Mouse (Mus musculus) mesoderm, embryonic 11.5 days (tissue): Measurements from ENCODE around the gene Letm1.

ENCODE experiments used
- DNase-seq: peaks from one replicate; pipeline ENCODE4 v3.0.0-alpha.2; 2012; ENCODE audit warnings: low read depth, low spot score

The Letm1 gene

GRCm38 (mm10) chr5:33706350-33706629, 76.3 kb downstream of the Letm1 start:
- no peak for DNase-seq

GRCm38 (mm10) chr5:33705612-33706349, 76.8 kb downstream of the Letm1 start:
- DNase-seq, result no peak

- peak; percentile 78 for DNase-seq
Observed at GRCm38 (mm10) chr5:33704945-33705611, 77.5 kb downstream of the Letm1 start.

GRCm38 (mm10) chr5:33703999-33704398, 78.6 kb downstream of the Letm1 start:
- DNase-seq, result no peak

GRCm38 (mm10) chr5:33701832-33702231, 80.8 kb downstream of the Letm1 start:
- no peak for DNase-seq

- DNase-seq, result no peak
Observed at GRCm38 (mm10) chr5:33700010-33700409, 82.6 kb downstream of the Letm1 start.

- DNase-seq, result no peak
Observed at GRCm38 (mm10) chr5:33698669-33699068, 83.9 kb downstream of the Letm1 start.

GRCm38 (mm10) chr5:33697947-33698512, 84.6 kb downstream of the Letm1 start:
- no peak for DNase-seq

GRCm38 (mm10) chr5:33697534-33697933, 85.1 kb downstream of the Letm1 start:
- no peak for DNase-seq

- DNase-seq, result no peak
Observed at GRCm38 (mm10) chr5:33696430-33696829, 86.2 kb downstream of the Letm1 start.

- DNase-seq, result no peak
Observed at GRCm38 (mm10) chr5:33695718-33696121, 86.9 kb downstream of the Letm1 start.

- DNase-seq, result peak; percentile 69
Observed at GRCm38 (mm10) chr5:33694848-33695717, 87.5 kb downstream of the Letm1 start.

- DNase-seq, result no peak
Observed at GRCm38 (mm10) chr5:33694461-33694847, 88.2 kb downstream of the Letm1 start.

GRCm38 (mm10) chr5:33692393-33692792, 90.2 kb downstream of the Letm1 start:
- peak; percentile 82 for DNase-seq

- no peak for DNase-seq
Observed at GRCm38 (mm10) chr5:33689852-33690645, 92.6 kb downstream of the Letm1 start.
